Mouse (Mus musculus): ENCODE measurements around the gene Batf.

GRCm38 (mm10) chr12:85726729-85727397, 40.4 kb downstream of the Batf start:
- no peak for TF ChIP-seq E2F4 (IDR thresholded peaks at IDR 0.05; ENCODE audit: borderline replicate concordance, low read depth, low read length)
- no peak for TF ChIP-seq ELF1 (IDR thresholded peaks at IDR 0.05; ENCODE audit: low read depth, low read length)
- TF ChIP-seq CHD2 (IDR thresholded peaks at IDR 0.05; ENCODE audit: low read length): no peak
- 0 out of 2 replicates have a peak, but pooled peaks have one; percentile 28 for TF ChIP-seq MAX (IDR thresholded peaks at IDR 0.05; ENCODE audit: low read length)
- no peak for TF ChIP-seq TAL1 (IDR thresholded peaks at IDR 0.05; ENCODE audit: low read length)
- no peak for TF ChIP-seq ZMIZ1 (IDR thresholded peaks at IDR 0.05; ENCODE audit: low read depth, low read length)
- TF ChIP-seq POLR2A (IDR thresholded peaks at IDR 0.05; ENCODE audit: control insufficient read depth in 1 of 2, insufficient read depth in 1 of 2, low read depth in 1 of 2, low read length in 2 of 2, poor library complexity in 1 of 2): no peak
